Mouse (Mus musculus) megakaryocyte progenitor cell, adult 5-6 weeks (primary cell): ENCODE data around the gene Hemk1. TPM values are rescaled to one million over a fixed set of nuclear protein-coding genes. Genes with fewer than 3 reads are reported as not detected.

Source experiments
- ATAC-seq: replicated peaks from 2 replicates; pipeline ENCODE4 v1.8.0; 2016; ENCODE audit warnings: mild to moderate bottlenecking, moderate TSS enrichment, inconsistent platforms; ENCODE audit not compliant: poor library complexity
- total RNA-seq, 2 experiments: library from RNA; stranded (forward) in 1 of 2; stranded (reverse) in 1 of 2; fragments of 157-497, 149-512 nt in 1 of 2; fragments of 200-1000 nt in 1 of 2; gene quantifications; 2 replicates each; pipeline versions ENCODE4 v1.2.3 to v1.2.4; 2015 to 2017

The Hemk1 gene
- total RNA-seq, 2 experiments from 2014 or later, result 14.0 to 20.2 TPM

DNA sequence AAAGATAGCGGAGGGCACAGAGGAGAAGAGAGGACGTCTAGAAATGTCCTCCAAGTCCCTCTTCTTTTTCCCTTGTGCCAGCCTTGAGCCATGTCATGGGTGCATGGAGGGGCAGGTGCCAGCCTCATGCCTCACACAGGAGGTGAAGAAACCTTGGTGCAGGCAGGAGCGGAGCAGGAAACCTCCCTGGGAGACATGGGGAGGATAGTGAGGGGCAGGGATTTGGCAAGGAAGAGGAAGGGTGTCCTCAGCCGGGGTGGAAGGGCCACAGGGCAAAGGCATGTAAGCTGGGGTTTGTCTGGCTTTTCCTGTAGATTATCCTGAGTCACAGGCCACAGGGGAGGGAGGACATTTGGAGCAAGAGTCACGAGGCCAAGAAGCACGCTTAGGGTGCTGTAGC is 5.9 kb upstream of the Hemk1 start:
- no peak for ATAC-seq

- ATAC-seq, result no peak
Measured at GRCm38 (mm10) chr9:107343146-107343943, 5.2 kb upstream of the Hemk1 start.

GRCm38 (mm10) chr9:107342201-107342709 is 4.1 kb upstream of the Hemk1 start:
- no peak for ATAC-seq

GRCm38 (mm10) chr9:107340911-107341645 is 2.9 kb upstream of the Hemk1 start:
- no peak for ATAC-seq

- ATAC-seq, result peak; percentile 77
Measured at GRCm38 (mm10) chr9:107340267-107340859, 2.2 kb upstream of the Hemk1 start, which contains the start of gene 6430571L13Rik. TSS of gene 6430571L13Rik (plus strand) at chr9:107340602.

DNA sequence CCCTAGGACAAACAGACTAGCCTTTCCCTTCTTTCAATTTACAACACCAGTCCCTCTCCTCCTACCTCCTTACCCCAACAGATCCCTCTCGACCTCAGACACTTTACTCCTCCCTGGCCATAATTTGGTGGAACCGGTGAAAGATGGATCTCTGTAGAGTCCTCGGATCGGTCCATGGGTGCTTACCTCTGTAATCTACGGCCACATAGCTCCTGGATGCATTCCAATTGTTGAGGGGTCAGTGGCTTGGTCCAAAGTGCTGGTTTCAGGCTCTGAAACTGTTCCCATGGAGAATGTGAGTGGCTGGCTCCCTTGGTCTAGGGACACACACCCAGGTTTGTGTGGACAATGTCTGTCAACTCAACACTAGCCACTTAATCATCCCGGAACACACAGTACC is 1.8 kb downstream of the Hemk1 start:
- ATAC-seq, result no peak

DNA sequence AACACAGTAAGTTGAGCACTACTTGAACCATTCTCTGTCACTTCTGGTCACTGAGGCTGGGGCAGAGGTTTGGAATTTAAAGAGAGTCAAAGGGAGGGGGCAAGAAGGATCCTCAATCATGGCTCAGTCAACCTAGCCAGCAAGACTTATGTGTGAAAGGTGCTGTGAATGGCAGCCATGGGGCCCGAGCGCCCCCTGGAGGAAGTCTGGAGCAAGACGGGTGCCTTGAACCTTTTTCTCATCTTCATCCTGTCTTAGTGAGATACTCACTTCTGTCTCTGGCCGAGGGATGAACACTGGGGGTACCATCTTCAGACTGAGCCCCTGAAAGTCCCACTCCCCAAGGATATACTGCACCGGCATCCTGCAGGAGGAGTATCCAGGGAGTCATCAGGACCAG is 2.2 kb downstream of the Hemk1 start:
- ATAC-seq, result peak; percentile 69

DNA sequence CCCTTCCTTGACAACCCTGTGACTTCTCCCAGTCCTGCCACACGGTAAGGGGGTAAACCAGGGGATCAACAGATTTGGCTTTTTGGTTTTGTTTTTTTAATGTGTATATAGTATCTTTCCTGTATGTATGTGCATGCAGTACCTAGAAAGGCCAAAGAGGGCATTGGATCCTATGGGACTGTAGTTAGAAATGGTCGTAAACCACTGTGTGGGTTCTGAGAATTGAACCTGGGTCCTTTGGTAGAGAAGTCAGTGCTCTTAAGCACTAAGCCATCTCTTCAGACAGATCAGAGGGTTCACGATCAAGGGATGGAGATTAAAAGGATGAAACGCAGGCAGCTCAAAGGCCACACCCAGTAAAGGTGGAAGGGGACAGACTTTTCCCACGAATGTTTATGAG is 3.1 kb downstream of the Hemk1 start:
- ATAC-seq, result no peak

DNA sequence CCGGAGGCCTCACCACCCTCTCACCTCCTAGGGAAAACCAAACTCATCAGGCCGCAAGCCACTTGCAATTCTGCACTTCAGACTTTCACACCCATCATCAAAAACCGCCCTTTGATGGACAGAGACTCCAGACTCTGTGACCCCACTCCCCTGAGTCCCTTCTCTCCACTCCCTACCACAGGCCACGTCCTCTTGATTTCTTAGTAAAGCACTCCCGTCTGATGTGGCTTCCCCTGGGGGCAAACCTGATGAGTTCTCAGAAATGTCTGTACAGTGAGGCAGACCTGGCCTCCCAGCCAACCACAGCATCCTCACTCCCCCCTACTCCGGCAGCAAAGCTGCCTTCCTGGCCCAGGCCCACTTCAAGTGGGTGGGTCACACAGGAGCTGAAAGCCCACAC is 3.8 kb downstream of the Hemk1 start:
- ATAC-seq, result no peak

GRCm38 (mm10) chr9:107333686-107334085 is 4.5 kb downstream of the Hemk1 start:
- no peak for ATAC-seq

- ATAC-seq, result no peak
Measured at GRCm38 (mm10) chr9:107330791-107331190, 7.4 kb downstream of the Hemk1 start.

- ATAC-seq, result no peak
Measured at GRCm38 (mm10) chr9:107327879-107328620, 10.1 kb downstream of the Hemk1 start.

DNA sequence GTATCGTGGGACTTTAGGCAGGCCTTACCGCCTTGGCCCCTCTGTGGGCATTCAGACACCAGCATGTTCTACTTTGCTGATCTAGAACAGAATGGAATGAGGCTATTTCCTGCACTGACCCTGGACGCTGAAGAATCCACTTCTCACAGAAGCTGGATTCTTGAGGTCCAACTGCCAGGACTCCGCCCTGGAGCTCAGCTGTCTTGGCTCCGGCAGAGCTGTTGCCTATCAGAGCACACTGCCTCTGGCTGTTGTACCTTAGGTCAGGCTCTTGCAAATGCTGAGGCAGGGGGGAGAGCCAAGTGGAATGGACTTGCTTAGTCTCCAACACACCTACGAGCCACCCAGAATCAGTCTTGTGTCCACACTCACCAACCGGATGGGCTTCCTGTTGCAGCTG is 12.2 kb downstream of the Hemk1 start:
- ATAC-seq, result peak; percentile 32; the same call in 1 of the 2 replicates

DNA sequence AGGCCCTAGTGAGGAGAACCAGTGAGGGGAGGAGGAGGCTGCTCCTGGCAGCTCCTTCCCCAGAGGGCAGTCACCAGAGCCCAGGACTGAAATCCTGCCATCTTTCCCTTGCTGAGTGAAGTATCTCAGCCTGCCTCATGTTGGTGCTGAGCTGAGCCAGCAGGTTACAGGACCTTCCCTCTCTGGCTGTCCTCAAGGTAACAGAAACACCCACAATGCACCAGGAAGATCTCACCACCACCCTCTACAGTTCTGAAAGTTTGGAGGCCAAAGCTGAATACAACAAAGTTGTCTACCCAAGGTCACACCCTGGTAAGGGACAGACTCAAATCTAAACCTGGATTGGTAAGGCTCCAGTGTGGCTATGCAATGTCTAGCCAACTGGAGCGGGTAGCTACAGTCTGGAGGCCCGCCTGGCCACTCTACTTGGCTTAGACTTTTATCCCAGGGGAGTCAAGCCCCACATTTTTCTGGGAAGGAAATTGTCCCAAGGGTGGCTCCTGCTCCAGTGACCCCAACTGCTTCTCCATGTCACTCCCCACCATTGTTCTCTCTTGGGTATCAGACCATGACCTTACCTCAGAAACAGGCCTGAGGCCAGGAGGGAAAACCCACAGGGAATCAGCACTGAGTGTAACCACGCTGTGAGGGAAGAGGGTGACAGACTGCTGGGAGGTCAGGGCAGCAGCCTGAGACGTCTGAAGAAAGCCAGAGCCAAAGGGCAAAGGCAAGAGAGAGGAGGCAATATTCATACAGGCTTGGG is 13.2 kb downstream of the Hemk1 start:
- ATAC-seq, result no peak

- ATAC-seq, result peak; percentile 82
Measured at GRCm38 (mm10) chr9:107323558-107323957, 14.6 kb downstream of the Hemk1 start.

DNA sequence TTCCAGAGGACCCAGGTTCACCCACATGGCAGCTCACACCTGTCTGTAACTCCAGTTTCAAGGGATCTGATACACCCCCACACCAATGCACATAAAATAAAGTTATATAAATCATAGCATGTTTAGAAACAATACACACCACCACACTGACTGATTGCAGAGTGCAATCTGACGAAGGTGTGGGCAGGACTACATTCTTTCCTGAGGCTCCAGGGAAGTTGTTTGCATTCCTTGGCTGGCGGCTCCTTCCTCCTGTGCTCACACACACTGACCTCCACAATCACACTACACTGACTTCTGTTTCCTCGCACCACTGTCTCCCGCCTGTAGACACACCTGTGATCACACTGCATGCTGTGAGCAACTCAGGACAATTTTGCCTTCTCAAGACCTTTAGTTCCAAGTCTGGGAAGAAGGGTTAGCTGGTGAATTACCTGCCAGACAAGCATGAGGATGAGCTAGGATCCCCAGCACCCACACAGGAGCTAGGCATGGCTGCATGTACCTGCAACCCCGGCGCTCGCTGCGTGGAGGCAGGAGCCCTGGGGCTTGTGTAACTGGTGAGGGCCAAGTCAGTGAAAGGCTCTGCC is 15.6 kb downstream of the Hemk1 start:
- ATAC-seq, result no peak

DNA sequence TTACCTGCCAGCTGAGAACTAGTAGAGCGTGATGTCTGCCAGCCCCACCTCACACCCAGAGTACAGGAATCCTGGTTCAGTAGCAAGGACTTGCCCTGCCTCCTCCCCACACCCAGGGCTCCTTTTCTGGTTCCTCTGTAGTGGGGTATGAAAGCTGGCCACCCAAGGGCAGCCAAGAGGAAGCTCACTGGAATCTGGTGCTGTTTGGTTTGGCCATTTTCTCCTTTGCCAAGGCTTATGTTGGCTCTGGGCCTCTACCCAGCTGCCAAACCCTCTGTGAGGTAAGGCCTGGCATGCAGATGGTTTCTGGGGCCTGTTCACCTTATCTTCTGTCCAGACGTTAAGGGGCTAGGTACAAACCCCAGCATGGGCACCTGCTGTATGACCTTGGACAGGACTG is 22.4 kb downstream of the Hemk1 start:
- no peak for ATAC-seq

DNA sequence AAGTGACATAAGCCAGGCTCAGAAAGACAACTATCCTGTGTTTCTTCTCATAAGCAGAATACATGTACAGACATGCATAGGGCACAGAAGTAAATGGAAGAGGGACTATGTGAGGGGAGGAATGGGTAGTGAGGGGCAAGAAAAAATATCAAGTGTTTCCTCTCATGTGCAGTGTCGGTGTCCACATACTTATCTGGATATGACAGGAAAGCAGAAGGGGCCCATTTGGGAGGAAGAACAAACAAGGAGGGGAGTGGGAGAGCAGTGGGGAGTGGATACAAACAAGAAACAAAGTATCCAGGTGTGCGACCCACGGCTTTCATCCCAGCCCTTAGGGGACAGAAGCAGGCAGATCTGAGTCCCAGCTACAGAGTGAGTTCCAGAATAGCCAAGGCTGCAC is 24.2 kb downstream of the Hemk1 start:
- ATAC-seq, result no peak

GRCm38 (mm10) chr9:107312811-107313584 is 25.2 kb downstream of the Hemk1 start:
- ATAC-seq, result peak; percentile 83
